Mouse (Mus musculus): ENCODE results near the gene Mertk. TPM values are rescaled to one million over a fixed set of nuclear protein-coding genes. Genes with fewer than 3 reads are reported as not detected.

The Mertk gene
- polyA plus RNA-seq, 1 experiment: 2.2 TPM

DNA sequence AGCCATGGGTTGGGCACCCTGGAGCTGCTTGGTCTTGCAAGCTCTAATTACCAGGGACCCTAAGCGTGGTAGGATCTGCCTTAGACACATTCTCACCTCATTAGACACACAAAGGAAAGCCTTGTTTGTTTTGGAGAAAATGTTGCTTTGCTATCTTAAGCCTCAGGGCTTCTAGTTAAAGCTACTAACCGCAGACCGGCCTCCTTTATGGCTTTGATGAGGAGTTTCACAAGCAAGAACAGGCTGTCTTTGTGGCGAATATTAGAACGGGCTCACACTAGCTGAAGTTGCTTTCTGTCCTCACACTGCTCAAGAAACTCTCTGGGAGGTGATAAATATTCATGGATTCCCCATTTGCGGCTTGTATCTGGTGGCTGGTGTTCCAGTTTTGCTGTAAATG is 10.5 kb downstream of the Mertk start:
- Histone ChIP-seq H3K27ac (ENCODE audit: control insufficient read depth, insufficient read depth, low read depth, low read length) (no peak overlapping the region), H3K4me1 (ENCODE audit: control insufficient read depth, insufficient read depth, low read length) (no peaks in the 10 kb centered on the region; the same call in 1 of the 2 replicates), H3K4me3 (ENCODE audit: control insufficient read depth, low read depth, low read length) (no peak overlapping the region), H3K27me3 (ENCODE audit: control insufficient read depth, insufficient read depth, low read length) (no peaks in the 10 kb centered on the region), H3K36me3 (ENCODE audit: control insufficient read depth, insufficient read depth, low read length) (no peaks in the 10 kb centered on the region)
- TF ChIP-seq CTCF (IDR thresholded peaks at IDR 0.05; ENCODE audit: control insufficient read depth, insufficient read depth, insufficient replicate concordance, low read depth, low read length) (no peak), POLR2A (IDR thresholded peaks at IDR 0.05; ENCODE audit: control insufficient read depth, low read depth, low read length) (no peak)

DNA sequence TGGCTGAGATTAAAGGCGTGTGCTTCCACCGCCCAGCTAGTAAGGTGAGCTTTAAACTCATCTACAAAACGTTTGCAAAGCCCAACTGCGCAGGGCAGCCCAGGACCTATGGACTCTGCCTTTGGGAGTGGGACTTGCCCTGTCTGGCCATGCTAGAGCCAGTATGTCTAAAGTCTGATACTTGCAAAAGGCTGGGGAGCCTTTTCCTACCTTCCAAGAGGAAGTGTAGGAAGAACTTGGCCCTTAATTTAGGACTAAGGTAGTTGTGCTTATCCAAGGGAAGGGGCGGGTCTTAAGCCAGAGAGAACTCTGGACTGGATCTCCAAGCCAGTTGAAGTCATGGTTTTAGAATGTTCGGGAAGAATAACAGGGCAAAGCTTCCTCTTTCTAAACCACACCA is 11.9 kb downstream of the Mertk start:
- Histone ChIP-seq H3K27ac (ENCODE audit: control insufficient read depth, insufficient read depth, low read depth, low read length) (no peak overlapping the region), H3K4me1 (ENCODE audit: control insufficient read depth, insufficient read depth, low read length) (no peaks in the 10 kb centered on the region; the same call in 1 of the 2 replicates), H3K36me3 (ENCODE audit: control insufficient read depth, insufficient read depth, low read length) (no peaks in the 10 kb centered on the region), H3K27me3 (ENCODE audit: control insufficient read depth, insufficient read depth, low read length) (no peaks in the 10 kb centered on the region), H3K4me3 (ENCODE audit: control insufficient read depth, low read depth, low read length) (no peak overlapping the region)
- TF ChIP-seq POLR2A (IDR thresholded peaks at IDR 0.05; ENCODE audit: control insufficient read depth, low read depth, low read length) (no peak), CTCF (IDR thresholded peaks at IDR 0.05; ENCODE audit: control insufficient read depth, insufficient read depth, insufficient replicate concordance, low read depth, low read length) (no peak)

- H3K27me3 ChIP-seq (ENCODE audit: control insufficient read depth, insufficient read depth, low read length): no peaks in the 10 kb centered on the region
- H3K27ac ChIP-seq (ENCODE audit: control insufficient read depth, insufficient read depth, low read depth, low read length): no peak overlapping the region
- TF ChIP-seq CTCF (IDR thresholded peaks at IDR 0.05; ENCODE audit: control insufficient read depth, insufficient read depth, insufficient replicate concordance, low read depth, low read length) (no peak), POLR2A (IDR thresholded peaks at IDR 0.05; ENCODE audit: control insufficient read depth, low read depth, low read length) (no peak)
- H3K4me1 ChIP-seq (ENCODE audit: control insufficient read depth, insufficient read depth, low read length): no peaks in the 10 kb centered on the region; the same call in 1 of the 2 replicates
- no peaks in the 10 kb centered on the region for H3K36me3 ChIP-seq (ENCODE audit: control insufficient read depth, insufficient read depth, low read length)
- H3K4me3 ChIP-seq (ENCODE audit: control insufficient read depth, low read depth, low read length): no peak overlapping the region
Observed at GRCm38 (mm10) chr2:128712940-128713339, 14.2 kb downstream of the Mertk start.

- TF ChIP-seq POLR2A (IDR thresholded peaks at IDR 0.05; ENCODE audit: control insufficient read depth, low read depth, low read length): no peak
- TF ChIP-seq CTCF (IDR thresholded peaks at IDR 0.05; ENCODE audit: control insufficient read depth, insufficient read depth, insufficient replicate concordance, low read depth, low read length): no peak
- Histone ChIP-seq H3K27me3 (ENCODE audit: control insufficient read depth, insufficient read depth, low read length) (no peaks in the 10 kb centered on the region), H3K4me3 (ENCODE audit: control insufficient read depth, low read depth, low read length) (no peak overlapping the region), H3K4me1 (ENCODE audit: control insufficient read depth, insufficient read depth, low read length) (no peaks in the 10 kb centered on the region; the same call in 1 of the 2 replicates), H3K27ac (ENCODE audit: control insufficient read depth, insufficient read depth, low read depth, low read length) (no peak overlapping the region), H3K36me3 (ENCODE audit: control insufficient read depth, insufficient read depth, low read length) (no peaks in the 10 kb centered on the region)
Observed at GRCm38 (mm10) chr2:128713548-128714003, 14.8 kb downstream of the Mertk start.

- TF ChIP-seq POLR2A (IDR thresholded peaks at IDR 0.05; ENCODE audit: control insufficient read depth, low read depth, low read length) (no peak), CTCF (IDR thresholded peaks at IDR 0.05; ENCODE audit: control insufficient read depth, insufficient read depth, insufficient replicate concordance, low read depth, low read length) (no peak)
- no peaks in the 10 kb centered on the region for H3K36me3 ChIP-seq (ENCODE audit: control insufficient read depth, insufficient read depth, low read length)
- H3K4me3 ChIP-seq (ENCODE audit: control insufficient read depth, low read depth, low read length): no peak overlapping the region
- H3K4me1 ChIP-seq (ENCODE audit: control insufficient read depth, insufficient read depth, low read length): no peaks in the 10 kb centered on the region; the same call in none of the 2 replicates
- H3K27me3 ChIP-seq (ENCODE audit: control insufficient read depth, insufficient read depth, low read length): no peaks in the 10 kb centered on the region
- no peak overlapping the region for H3K27ac ChIP-seq (ENCODE audit: control insufficient read depth, insufficient read depth, low read depth, low read length)
Observed at GRCm38 (mm10) chr2:128714724-128715241, 16.0 kb downstream of the Mertk start.

GRCm38 (mm10) chr2:128715979-128716378 is 17.2 kb downstream of the Mertk start:
- H3K27ac ChIP-seq (ENCODE audit: control insufficient read depth, insufficient read depth, low read depth, low read length): no peak overlapping the region
- H3K36me3 ChIP-seq (ENCODE audit: control insufficient read depth, insufficient read depth, low read length): no peaks in the 10 kb centered on the region
- no peaks in the 10 kb centered on the region; the same call in 1 of the 2 replicates for H3K4me1 ChIP-seq (ENCODE audit: control insufficient read depth, insufficient read depth, low read length)
- no peaks in the 10 kb centered on the region for H3K27me3 ChIP-seq (ENCODE audit: control insufficient read depth, insufficient read depth, low read length)
- TF ChIP-seq CTCF (IDR thresholded peaks at IDR 0.05; ENCODE audit: control insufficient read depth, insufficient read depth, insufficient replicate concordance, low read depth, low read length): no peak
- no peak for TF ChIP-seq POLR2A (IDR thresholded peaks at IDR 0.05; ENCODE audit: control insufficient read depth, low read depth, low read length)
- H3K4me3 ChIP-seq (ENCODE audit: control insufficient read depth, low read depth, low read length): no peak overlapping the region

GRCm38 (mm10) chr2:128719380-128719779 is 20.6 kb downstream of the Mertk start:
- TF ChIP-seq POLR2A (IDR thresholded peaks at IDR 0.05; ENCODE audit: control insufficient read depth, low read depth, low read length) (no peak), CTCF (IDR thresholded peaks at IDR 0.05; ENCODE audit: control insufficient read depth, insufficient read depth, insufficient replicate concordance, low read depth, low read length) (no peak)
- Histone ChIP-seq H3K36me3 (ENCODE audit: control insufficient read depth, insufficient read depth, low read length) (no peaks in the 10 kb centered on the region), H3K4me1 (ENCODE audit: control insufficient read depth, insufficient read depth, low read length) (no peaks in the 10 kb centered on the region; the same call in 1 of the 2 replicates), H3K27me3 (ENCODE audit: control insufficient read depth, insufficient read depth, low read length) (no peaks in the 10 kb centered on the region), H3K27ac (ENCODE audit: control insufficient read depth, insufficient read depth, low read depth, low read length) (no peak overlapping the region), H3K4me3 (ENCODE audit: control insufficient read depth, low read depth, low read length) (no peak overlapping the region)
